Mouse (Mus musculus): ENCODE results near the gene Prdm2.
A peak's percentile ranks its signal among the peaks of the same experiment; 100 is the strongest.

Prdm2 gene

GRCm38 (mm10) chr4:143154571-143154970 is 58.2 kb downstream of the Prdm2 start:
- no peak for DNase-seq (ENCODE audit: extremely low spot score)

GRCm38 (mm10) chr4:143152634-143153033 is 60.2 kb downstream of the Prdm2 start:
- no peak for DNase-seq (ENCODE audit: extremely low spot score)

DNA sequence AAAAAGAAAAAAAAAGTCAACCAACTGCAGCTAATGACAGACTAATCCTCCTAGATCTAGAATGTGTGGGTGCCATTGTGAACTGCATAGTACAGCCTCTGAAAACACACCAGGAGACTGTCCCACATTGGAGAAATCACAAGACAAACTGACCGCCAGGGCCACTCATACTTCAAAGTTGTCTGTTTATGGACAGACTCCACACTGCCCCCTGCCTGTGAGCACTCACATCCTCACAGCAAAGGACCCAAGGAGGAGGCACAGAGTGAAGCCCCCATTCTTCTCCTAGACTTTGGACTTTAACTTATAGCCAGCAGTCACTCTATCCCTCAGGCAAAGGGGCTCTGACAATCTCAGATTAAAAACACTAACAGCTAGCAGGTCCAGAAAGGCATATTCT is 61.5 kb downstream of the Prdm2 start:
- DNase-seq (ENCODE audit: extremely low spot score): peak; percentile 22

- DNase-seq (ENCODE audit: extremely low spot score): no peak
These were observed 65.1 kb downstream of the Prdm2 start for GRCm38 (mm10) chr4:143147666-143148065.

DNA sequence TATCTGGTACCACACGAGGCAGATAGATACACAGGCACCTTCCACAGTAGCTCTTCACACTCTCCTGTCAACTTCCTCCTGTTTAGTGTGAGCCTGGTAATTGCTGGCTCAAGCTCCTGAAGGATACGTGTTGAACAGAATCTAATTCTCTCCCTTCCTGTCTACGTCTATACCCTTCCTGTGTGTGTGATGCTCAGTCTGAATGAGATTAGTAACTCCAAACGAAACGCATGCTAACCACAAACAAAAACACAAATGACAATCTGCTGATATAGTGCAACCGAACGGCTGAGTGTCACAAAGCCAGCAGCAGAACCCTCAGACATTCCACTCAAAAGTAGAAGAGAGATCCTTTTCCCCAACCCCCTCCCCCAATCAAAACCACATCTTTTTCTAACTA is 69.2 kb downstream of the Prdm2 start:
- DNase-seq (ENCODE audit: extremely low spot score): no peak

DNA sequence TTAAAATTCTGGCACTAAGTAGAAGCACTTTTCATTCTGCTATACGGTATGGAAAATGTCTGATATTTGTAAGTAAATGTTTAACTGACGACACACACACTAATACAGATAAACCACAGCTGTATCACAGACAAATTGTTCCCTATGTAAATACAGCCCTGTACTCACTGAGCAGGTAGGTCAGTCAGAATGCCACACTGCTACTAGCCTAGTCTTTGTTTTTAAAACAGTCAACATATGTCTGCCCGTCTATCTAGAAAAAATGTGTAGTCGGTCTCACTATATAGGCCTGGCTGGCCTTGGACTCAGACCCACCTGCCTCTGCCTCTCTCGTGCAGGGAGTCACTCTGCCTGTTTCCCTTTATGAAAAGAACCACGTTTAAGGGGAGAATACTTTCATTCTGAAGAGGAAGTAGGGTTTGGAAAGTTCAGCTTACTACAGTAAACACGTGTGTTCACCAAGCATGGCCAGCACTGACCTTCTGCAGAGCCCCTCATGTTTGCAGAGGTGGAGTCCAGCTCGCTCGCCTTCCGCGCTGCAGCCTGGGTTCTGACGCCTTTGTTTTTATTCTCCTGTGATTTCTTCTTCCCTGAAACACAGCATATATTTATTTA is 71.0 kb downstream of the Prdm2 start:
- no peak for DNase-seq (ENCODE audit: extremely low spot score)

DNA sequence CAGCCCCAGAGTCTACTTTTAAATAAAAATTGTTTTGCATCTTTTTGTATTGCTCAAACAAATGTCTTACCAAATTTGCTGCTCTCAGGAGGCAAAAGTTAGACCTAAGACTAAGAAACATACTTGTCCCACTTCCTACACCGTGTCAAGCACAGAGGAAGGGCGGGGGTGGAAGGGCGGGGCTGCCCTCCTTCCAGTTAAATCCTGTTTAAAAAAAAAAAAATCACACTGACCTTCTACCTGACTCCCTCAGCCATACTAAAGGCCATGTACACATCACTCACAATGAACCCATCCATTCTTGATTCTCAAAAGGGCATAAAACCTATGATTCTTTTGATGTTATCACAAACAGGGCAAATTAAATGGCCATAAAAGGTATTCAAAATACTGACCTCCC is 71.9 kb downstream of the Prdm2 start:
- DNase-seq (ENCODE audit: extremely low spot score): no peak

DNA sequence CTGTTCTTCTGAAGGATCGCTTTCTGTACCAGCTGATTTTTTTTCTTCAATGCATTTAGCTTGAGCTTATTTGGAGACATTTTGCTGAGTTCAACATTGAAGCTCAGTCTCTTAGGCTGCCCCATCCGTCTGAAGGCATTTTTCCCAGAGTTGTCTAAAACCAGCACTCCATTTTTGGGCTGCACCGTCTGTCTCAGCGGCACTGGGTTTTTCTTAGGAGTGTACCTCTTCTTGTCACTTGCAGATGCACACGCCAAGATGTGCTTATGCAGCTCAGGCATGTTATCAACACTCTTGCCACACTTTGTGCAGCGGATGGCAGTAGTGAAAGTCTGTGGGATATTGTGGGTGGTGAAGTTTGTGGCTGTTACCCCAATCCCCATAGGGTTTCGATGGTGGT is 80.4 kb downstream of the Prdm2 start:
- no peak for DNase-seq (ENCODE audit: extremely low spot score)

DNA sequence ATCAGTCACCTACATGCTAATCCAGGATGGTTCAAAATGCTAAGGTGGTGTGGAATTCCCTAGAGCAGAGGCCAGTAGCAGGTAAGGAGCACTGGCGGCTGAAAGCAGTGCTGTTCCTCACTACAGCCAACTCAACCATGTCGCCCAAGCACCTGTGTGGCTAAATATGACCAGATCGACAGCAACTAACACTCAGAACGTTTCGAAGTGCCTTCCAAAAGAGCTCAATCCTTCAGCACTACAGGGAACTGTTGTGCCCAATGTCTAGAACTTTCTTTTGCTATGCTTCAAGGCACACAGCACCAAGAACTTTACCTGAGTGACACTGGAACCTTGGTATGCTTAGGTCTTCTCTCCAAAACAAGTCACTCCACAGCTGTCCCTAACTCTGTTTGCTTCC is 82.4 kb downstream of the Prdm2 start:
- DNase-seq (ENCODE audit: extremely low spot score): no peak

DNA sequence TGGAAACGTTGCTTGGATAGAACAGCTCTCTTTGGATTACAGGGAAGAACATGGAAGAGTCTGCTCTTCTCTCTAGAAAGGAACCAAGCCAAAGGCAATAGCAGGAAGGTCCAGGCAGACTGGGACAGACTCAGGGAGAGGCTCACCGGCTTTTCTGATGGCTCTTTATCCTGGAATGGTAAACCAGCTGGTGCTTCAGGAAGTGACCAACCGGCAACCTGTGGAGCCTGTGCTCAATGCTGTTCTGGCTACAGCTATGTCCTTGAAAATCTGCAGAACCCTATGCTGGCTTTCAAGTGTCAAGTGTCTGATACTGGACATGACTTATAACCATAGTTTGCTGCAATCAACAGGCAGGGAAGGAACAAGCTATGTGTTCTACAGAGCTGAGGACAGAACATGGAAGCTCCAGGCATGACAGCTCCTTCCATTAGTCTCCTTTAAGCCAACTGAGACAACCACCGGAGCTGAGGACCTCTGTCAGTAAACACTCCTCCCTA is 83.5 kb downstream of the Prdm2 start:
- no peak for DNase-seq (ENCODE audit: extremely low spot score)

- no peak for DNase-seq (ENCODE audit: extremely low spot score)
These were observed 85.6 kb downstream of the Prdm2 start for GRCm38 (mm10) chr4:143127171-143127570.

DNA sequence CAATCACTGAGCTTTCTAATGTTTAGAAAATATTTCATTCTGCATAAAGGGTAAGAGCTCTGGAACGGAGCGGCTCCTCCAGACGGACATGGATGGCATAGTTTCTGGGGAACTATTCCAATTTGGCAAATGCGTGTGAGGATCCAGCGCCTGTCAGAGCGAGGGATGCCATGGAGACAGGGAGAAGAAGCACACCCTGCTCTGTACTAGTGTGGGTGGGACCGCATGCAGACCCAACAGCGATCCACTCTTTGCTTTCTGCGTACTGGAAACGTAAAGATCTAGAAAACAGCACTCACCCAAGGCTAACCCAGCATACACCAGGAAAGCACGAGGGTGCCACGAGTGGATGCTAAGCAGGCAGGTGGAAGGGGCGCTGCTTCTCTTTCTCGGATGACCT is 86.3 kb downstream of the Prdm2 start:
- no peak for DNase-seq (ENCODE audit: extremely low spot score)

DNA sequence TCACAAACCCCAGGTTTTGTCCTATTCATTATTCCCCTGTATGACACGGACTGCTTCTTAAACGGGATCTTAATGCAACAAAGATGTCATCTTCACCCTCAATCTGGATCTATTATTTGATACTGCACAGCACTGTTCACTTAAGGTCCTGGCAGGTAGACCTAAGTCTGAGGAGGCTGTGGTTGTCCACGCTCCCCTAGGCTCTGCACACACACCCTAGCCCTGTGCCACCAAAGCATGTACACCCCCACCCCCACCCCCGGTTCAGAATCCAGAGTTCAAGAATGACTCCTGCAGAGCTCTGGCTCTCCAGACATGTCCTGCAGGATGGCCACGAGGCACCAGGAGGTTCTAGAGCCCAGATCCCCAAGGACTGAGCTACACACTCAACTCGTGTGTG is 87.5 kb downstream of the Prdm2 start:
- no peak for DNase-seq (ENCODE audit: extremely low spot score)

GRCm38 (mm10) chr4:143123043-143123442 is 89.8 kb downstream of the Prdm2 start:
- DNase-seq (ENCODE audit: extremely low spot score): no peak

- no peak for DNase-seq (ENCODE audit: extremely low spot score)
These were observed 91.6 kb downstream of the Prdm2 start for GRCm38 (mm10) chr4:143121174-143121573.

DNA sequence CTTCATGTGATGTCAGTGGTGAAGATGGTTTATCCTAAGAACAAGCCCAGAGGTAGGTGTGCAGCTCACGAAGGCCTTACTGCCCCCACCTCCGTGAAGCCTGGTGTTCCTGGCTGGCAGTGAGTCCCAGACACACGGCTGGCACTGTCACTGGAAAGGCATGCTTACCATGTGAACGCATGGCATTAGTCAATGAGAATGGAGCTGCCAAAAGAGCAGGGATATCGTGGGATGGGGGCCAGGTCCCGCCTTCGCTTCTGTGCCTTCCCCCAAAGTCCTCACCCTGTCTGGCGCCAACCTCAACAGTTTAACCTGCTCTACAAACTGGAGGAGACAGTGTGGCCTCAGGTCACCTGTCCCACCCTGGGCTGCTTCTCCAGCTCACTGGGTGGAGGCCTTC is 92.8 kb downstream of the Prdm2 start:
- DNase-seq (ENCODE audit: extremely low spot score): no peak

GRCm38 (mm10) chr4:143118843-143119242 is 94.0 kb downstream of the Prdm2 start:
- no peak for DNase-seq (ENCODE audit: extremely low spot score)

DNA sequence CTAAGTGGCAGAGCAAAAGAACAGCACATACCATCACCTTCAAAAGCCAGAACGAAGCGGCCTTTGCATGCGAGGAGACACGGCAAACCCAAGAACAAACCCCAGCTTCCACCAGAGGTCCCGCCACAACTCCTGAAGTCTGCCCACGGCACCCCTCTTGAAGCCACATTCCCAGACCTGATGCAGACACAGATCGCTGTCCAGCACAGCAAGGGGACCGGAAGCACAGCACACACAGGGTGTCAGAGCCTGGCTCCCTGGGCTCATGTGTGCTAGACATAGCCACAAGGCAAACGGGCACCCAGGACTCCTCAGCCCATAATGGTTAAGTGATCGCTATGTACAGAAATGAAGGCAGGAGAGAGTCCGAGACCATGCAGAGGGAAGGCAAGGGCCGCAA is 96.9 kb downstream of the Prdm2 start:
- no peak for DNase-seq (ENCODE audit: extremely low spot score)

GRCm38 (mm10) chr4:143114232-143114979 is 98.4 kb downstream of the Prdm2 start:
- DNase-seq (ENCODE audit: extremely low spot score): no peak

- DNase-seq (ENCODE audit: extremely low spot score): peak; percentile 69
These were observed 99.8 kb downstream of the Prdm2 start for GRCm38 (mm10) chr4:143112985-143113384.

- DNase-seq (ENCODE audit: extremely low spot score): no peak
These were observed 100.4 kb downstream of the Prdm2 start for GRCm38 (mm10) chr4:143112439-143112838.

- no peak for DNase-seq (ENCODE audit: extremely low spot score)
These were observed 100.9 kb downstream of the Prdm2 start for GRCm38 (mm10) chr4:143111872-143112271.

GRCm38 (mm10) chr4:143108552-143108951 is 104.2 kb downstream of the Prdm2 start:
- peak; percentile 33 for DNase-seq (ENCODE audit: extremely low spot score)

Data from embryo, embryonic 9.5 days (tissue).